Mouse (Mus musculus) forebrain, embryonic 10.5 days (tissue): ENCODE measurements at regions not wholly inside any gene's neighbourhood (a gene's known extent, or its start where the extent isn't known, plus 50 kb on each side); places are given as distances from the start of the nearest gene placed in this dataset.
"Not testable (repeated sequence)": the region's sequence is repeated elsewhere in the genome, so short reads cannot be mapped to it uniquely, and the experiment has no call there.

Source experiments
- DNase-seq: peaks from one replicate; pipeline ENCODE4 v3.0.0-alpha.2; 2017; ENCODE audit warnings: low spot score; ENCODE audit errors: extremely low spot score
- H3K27ac ChIP-seq: fragments of 300-500 bp; sonication (generic); 2 replicates; pipeline ENCODE4 v1.5.1; 2016; ENCODE audit warnings: mild to moderate bottlenecking
- H3K27me3 ChIP-seq: fragments of 300-500 bp; sonication (generic); 2 replicates; pipeline ENCODE4 v1.6.1; 2016; ENCODE audit warnings: mild to moderate bottlenecking; ENCODE audit not compliant: poor library complexity, severe bottlenecking
- H3K36me3 ChIP-seq: fragments of 300-500 bp; sonication (generic); replicated peaks from 2 replicates; pipeline ENCODE4 v1.6.1; 2016; ENCODE audit warnings: mild to moderate bottlenecking, moderate library complexity
- H3K4me1 ChIP-seq: fragments of 300-500 bp; sonication (generic); 2 replicates; pipeline ENCODE4 v1.6.1; 2016
- H3K4me3 ChIP-seq: fragments of 300-500 bp; sonication (generic); 2 replicates; pipeline ENCODE4 v1.5.1; 2016; ENCODE audit warnings: mild to moderate bottlenecking, moderate library complexity
- H3K9me3 ChIP-seq: fragments of 300-500 bp; sonication (generic); 2 replicates; pipeline ENCODE4 v1.6.1; 2016; ENCODE audit warnings: mild to moderate bottlenecking, moderate library complexity
- WGBS: fragments of 180-500 bp; shearing (Covaris S2); methylation state at CpG from one replicate; pipeline ENCODE4 v1.1.7; 2016; 5-methylcytosine and 5-hydroxymethylcytosine counted together

GRCm38 (mm10) chr3:22285904-22286303 is 209.5 kb downstream of the Tbl1xr1 start:
- peaks cover 4% of the 10 kb centered on the region; the same call in 1 of the 2 replicates for H3K9me3 ChIP-seq
- DNase-seq = no peak

DNA sequence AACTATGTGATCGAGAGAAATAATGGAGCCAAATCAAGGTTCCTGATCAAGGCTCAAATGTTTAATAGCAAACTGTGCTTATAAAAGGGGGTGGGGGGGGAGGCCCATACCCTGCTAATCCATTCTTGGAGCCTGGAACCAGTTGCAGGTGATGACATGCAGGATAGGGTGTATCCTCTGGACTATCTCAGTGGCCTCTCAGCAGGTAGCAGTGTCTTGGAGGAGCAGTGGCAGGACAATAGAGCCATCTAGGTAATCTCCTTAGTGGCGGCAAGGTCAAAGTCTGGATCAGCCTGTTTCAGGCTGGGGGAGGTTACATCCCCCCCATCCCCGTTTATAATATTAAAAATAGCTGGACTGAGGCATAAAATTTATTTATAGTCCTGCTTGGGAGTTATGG is 217.0 kb downstream of the Tbl1xr1 start:
- Histone ChIP-seq H3K4me3 (no peak overlapping the region), H3K36me3 (no peaks in the 10 kb centered on the region), H3K4me1 (no peaks in the 10 kb centered on the region), H3K27ac (no peak overlapping the region), H3K27me3 (no peaks in the 10 kb centered on the region), H3K9me3 (peaks cover 7% of the 10 kb centered on the region; the same call in 1 of the 2 replicates)
- WGBS = 80% methylated on average over 3 of the region's 3 CpGs
- no peak for DNase-seq

More at GRCm38 (mm10) chr3:22285904-22286303, 209.5 kb downstream of the Tbl1xr1 start:
- H3K27ac ChIP-seq = no peak overlapping the region
- H3K27me3 ChIP-seq = no peaks in the 10 kb centered on the region
- 73% methylated on average over 2 of the region's 2 CpGs for WGBS
- H3K36me3 ChIP-seq = no peaks in the 10 kb centered on the region
- no peaks in the 10 kb centered on the region for H3K4me1 ChIP-seq
- H3K4me3 ChIP-seq = no peak overlapping the region

- not testable (repeated sequence) for H3K36me3 ChIP-seq, H3K27me3 ChIP-seq, H3K4me1 ChIP-seq, H3K4me3 ChIP-seq, H3K27ac ChIP-seq, DNase-seq, H3K9me3 ChIP-seq
- 91% methylated on average over 1 of the region's 1 CpGs for WGBS
Observed at GRCm38 (mm10) chr3:22294081-22294480, 217.6 kb downstream of the Tbl1xr1 start.

DNA sequence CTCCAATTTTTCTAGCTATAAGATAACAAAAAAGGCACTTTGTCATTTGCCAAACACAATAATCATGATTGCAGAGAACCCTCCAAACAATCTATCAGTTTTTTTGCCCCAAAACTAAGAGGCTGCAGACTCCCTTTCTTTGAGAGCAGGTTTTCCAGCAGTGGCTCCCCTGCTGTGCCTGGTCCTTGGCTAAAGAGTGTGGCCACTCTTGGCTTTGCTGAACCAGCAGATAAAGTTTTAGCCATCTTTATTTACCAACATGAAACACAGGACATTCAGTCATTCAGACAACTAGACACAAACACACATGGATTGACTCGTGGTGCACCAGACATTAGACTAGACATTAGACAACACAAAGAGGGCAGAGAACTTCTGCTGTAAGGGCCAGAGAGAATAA is 220.5 kb downstream of the Tbl1xr1 start:
- not testable (repeated sequence) for H3K9me3 ChIP-seq, H3K27ac ChIP-seq, H3K4me1 ChIP-seq, H3K27me3 ChIP-seq, H3K36me3 ChIP-seq, H3K4me3 ChIP-seq, DNase-seq
- WGBS = 95% methylated on average over 1 of the region's 1 CpGs

GRCm38 (mm10) chr3:22297831-22298230 is 221.4 kb downstream of the Tbl1xr1 start:
- not testable (repeated sequence) for H3K9me3 ChIP-seq, H3K36me3 ChIP-seq, H3K4me1 ChIP-seq, H3K27me3 ChIP-seq, H3K4me3 ChIP-seq, H3K27ac ChIP-seq, DNase-seq
- 90% methylated on average over 1 of the region's 1 CpGs for WGBS

DNA sequence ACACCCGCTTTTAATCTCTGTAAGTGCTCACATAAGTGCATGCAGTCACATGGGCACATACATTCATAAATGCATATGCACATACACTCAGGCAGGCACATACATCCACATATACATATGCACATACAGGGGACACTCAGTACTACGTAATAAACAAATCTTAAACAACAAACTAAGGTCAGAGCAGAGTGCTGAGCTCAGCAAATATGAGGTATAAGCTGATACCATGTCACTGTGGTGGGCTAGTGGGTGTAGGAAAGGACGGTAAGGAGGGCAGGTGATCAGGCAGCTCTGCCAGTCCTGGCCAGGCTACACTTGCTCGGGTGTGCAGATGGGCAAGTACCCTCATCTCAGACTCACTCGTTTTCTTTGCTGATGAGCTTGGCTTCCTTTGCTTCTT is 224.1 kb downstream of the Tbl1xr1 start:
- no peaks in the 10 kb centered on the region for H3K36me3 ChIP-seq
- H3K27me3 ChIP-seq = no peaks in the 10 kb centered on the region
- H3K9me3 ChIP-seq = no peaks in the 10 kb centered on the region; the same call in 1 of the 2 replicates
- H3K27ac ChIP-seq = no peak overlapping the region
- H3K4me1 ChIP-seq = peaks cover 3% of the 10 kb centered on the region; the same call in 1 of the 2 replicates
- 89% methylated on average over 5 of the region's 5 CpGs for WGBS
- no peak for DNase-seq
- H3K4me3 ChIP-seq = no peak overlapping the region

GRCm38 (mm10) chr3:22301991-22302517 is 225.6 kb downstream of the Tbl1xr1 start:
- Histone ChIP-seq H3K9me3 (no peaks in the 10 kb centered on the region), H3K36me3 (no peaks in the 10 kb centered on the region), H3K27ac (no peak overlapping the region), H3K4me1 (peaks cover 3% of the 10 kb centered on the region; the same call in 1 of the 2 replicates), H3K27me3 (no peaks in the 10 kb centered on the region), H3K4me3 (no peak overlapping the region)
- WGBS = 73% methylated on average over 5 of the region's 5 CpGs
- no peak for DNase-seq

DNA sequence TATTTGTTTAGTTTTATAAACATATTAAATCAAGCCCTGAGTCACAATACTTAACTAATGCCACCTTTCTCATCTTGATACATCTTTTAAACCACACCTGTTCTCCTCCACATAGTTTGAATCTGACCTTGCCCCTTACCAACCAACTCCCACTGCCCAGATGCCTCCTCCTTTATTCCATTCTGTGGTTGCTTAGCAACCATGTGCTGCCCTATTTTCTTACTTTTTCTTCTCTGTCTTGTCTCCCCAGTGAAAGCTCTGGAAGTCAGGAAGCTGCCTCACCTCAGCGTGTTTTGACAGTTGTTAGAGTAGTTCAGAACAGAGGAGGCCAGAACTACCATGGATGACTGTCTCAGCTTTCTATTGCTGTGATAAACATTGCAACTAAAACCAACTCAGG is 227.7 kb downstream of the Tbl1xr1 start:
- WGBS = 65% methylated on average over 1 of the region's 1 CpGs
- peaks cover 3% of the 10 kb centered on the region; the same call in 1 of the 2 replicates for H3K4me1 ChIP-seq
- no peak overlapping the region for H3K27ac ChIP-seq
- H3K9me3 ChIP-seq = no peaks in the 10 kb centered on the region
- H3K27me3 ChIP-seq = no peaks in the 10 kb centered on the region
- no peak for DNase-seq
- no peaks in the 10 kb centered on the region for H3K36me3 ChIP-seq
- no peak overlapping the region for H3K4me3 ChIP-seq

GRCm38 (mm10) chr3:22306624-22307023 is 230.2 kb downstream of the Tbl1xr1 start:
- Histone ChIP-seq H3K4me3 (no peak overlapping the region), H3K9me3 (no peaks in the 10 kb centered on the region), H3K27me3 (no peaks in the 10 kb centered on the region), H3K27ac (no peak overlapping the region), H3K4me1 (peaks cover 3% of the 10 kb centered on the region; the same call in 1 of the 2 replicates), H3K36me3 (no peaks in the 10 kb centered on the region)
- 79% methylated on average over 4 of the region's 4 CpGs for WGBS
- DNase-seq = no peak

- no peak overlapping the region for H3K27ac ChIP-seq
- H3K4me3 ChIP-seq = no peak overlapping the region
- peaks cover 3% of the 10 kb centered on the region; the same call in 1 of the 2 replicates for H3K4me1 ChIP-seq
- no peaks in the 10 kb centered on the region for H3K9me3 ChIP-seq
- no peaks in the 10 kb centered on the region for H3K27me3 ChIP-seq
- WGBS = 21% methylated on average over 4 of the region's 4 CpGs
- no peaks in the 10 kb centered on the region for H3K36me3 ChIP-seq
- DNase-seq = peak; percentile 70
Observed at GRCm38 (mm10) chr3:22308962-22309361, 232.5 kb downstream of the Tbl1xr1 start.

GRCm38 (mm10) chr3:22316466-22317185 is 240.2 kb downstream of the Tbl1xr1 start:
- Histone ChIP-seq H3K27me3 (no peaks in the 10 kb centered on the region), H3K27ac (no peak overlapping the region), H3K9me3 (no peaks in the 10 kb centered on the region), H3K4me3 (no peak overlapping the region), H3K4me1 (no peaks in the 10 kb centered on the region), H3K36me3 (no peaks in the 10 kb centered on the region)
- DNase-seq = no peak
- 88% methylated on average over 10 of the region's 10 CpGs for WGBS

GRCm38 (mm10) chr3:22320425-22320824 is 244.0 kb downstream of the Tbl1xr1 start:
- 90% methylated on average over 1 of the region's 1 CpGs for WGBS
- not testable (repeated sequence) for H3K4me3 ChIP-seq, H3K36me3 ChIP-seq, H3K4me1 ChIP-seq, H3K27ac ChIP-seq, H3K27me3 ChIP-seq, H3K9me3 ChIP-seq, DNase-seq

DNA sequence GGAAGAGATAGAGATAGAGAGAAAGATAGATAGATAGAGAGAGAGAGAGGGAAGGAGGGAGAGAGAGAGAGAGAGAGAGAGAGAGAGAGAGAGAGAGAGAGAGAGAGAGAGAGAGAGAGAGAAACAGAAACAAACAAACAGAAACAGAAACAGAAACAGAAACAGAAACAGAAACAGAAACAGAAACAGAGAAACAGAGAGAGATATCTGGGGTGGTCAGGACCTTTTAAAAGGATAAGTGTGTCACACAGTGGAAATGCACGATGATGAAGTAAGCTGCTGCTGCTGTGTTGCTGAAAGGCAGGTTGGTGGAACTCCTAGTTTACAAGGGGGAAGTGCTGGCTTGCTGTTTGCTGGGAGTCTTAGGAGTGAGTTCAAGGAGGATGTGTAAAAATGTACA is 254.8 kb downstream of the Tbl1xr1 start:
- Histone ChIP-seq H3K9me3 (no peaks in the 10 kb centered on the region), H3K4me3 (no peak overlapping the region), H3K4me1 (no peaks in the 10 kb centered on the region), H3K27ac (no peak overlapping the region), H3K36me3 (no peaks in the 10 kb centered on the region), H3K27me3 (no peaks in the 10 kb centered on the region)
- no peak for DNase-seq
- 81% methylated on average over 1 of the region's 1 CpGs for WGBS
